Mouse (Mus musculus) gastrocnemius, postnatal 4 days (tissue): ENCODE results near the gene Ddah2. TPM values are rescaled to one million over a fixed set of nuclear protein-coding genes. Genes with fewer than 3 reads are reported as not detected.

ENCODE experiments used
- DNase-seq, 2 experiments: peaks; one replicate each; pipeline ENCODE4 v3.0.0; 2021 to 2022; ENCODE audit warnings: low spot score in 2 of 2, mixed read lengths in 2 of 2
- long read RNA-seq, 2 experiments: library from polyadenylated mRNA; stranded (forward); transcript quantifications; one replicate each; pipeline ENCODE4 v2.0.0; 2021
- total RNA-seq, 2 experiments: library from RNA; stranded (reverse); gene quantifications; 2 replicates each; pipeline ENCODE4 v1.2.3; 2021

Gene Ddah2
- 100 to 1,000 TPM; 108 to 109 TPM for total RNA-seq
- long read RNA-seq, experiment 1, transcript Ddah2-201 (7 exons, 1,342 nt): major isoform, 88 of 135 reads
- long read RNA-seq, experiment 1, partial matches to known transcripts: 21 of 135 reads
- long read RNA-seq, experiment 1, other reads (novel, unspliced or antisense): 22 of 135 reads
- long read RNA-seq, experiment 2, transcript Ddah2-201 (7 exons, 1,342 nt): major isoform, 85 of 130 reads
- long read RNA-seq, experiment 2, partial matches to known transcripts: 20 of 130 reads
- long read RNA-seq, experiment 2, other reads (novel, unspliced or antisense): 21 of 130 reads

GRCm38 (mm10) chr17:35058911-35059892, at the start of gene Ddah2:
TSS of gene Ddah2 (plus strand) at chr17:35059035.
- peak; percentile 91 to 95 for DNase-seq

GRCm38 (mm10) chr17:35009586-35009985, 49.2 kb upstream of the Ddah2 start:
- no peak for DNase-seq

GRCm38 (mm10) chr17:35011440-35011839, 47.4 kb upstream of the Ddah2 start:
- no peak for DNase-seq

GRCm38 (mm10) chr17:35012430-35012829, 46.4 kb upstream of the Ddah2 start:
- DNase-seq: no peak

GRCm38 (mm10) chr17:35013221-35013620, 45.6 kb upstream of the Ddah2 start:
- DNase-seq: peak in 1 of 2 experiments; percentile 7

GRCm38 (mm10) chr17:35015296-35015695, 43.5 kb upstream of the Ddah2 start:
- DNase-seq: no peak

GRCm38 (mm10) chr17:35016376-35016775, 42.5 kb upstream of the Ddah2 start, which contains the start of gene Vwa7:
TSS of gene Vwa7 (plus strand) at chr17:35016579.
- DNase-seq: no peak

GRCm38 (mm10) chr17:35016791-35017705, 41.8 kb upstream of the Ddah2 start:
- no peak for DNase-seq

- DNase-seq: no peak
Observed at GRCm38 (mm10) chr17:35017706-35018030, 41.2 kb upstream of the Ddah2 start.

GRCm38 (mm10) chr17:35018171-35018570, 40.7 kb upstream of the Ddah2 start:
- DNase-seq: no peak

GRCm38 (mm10) chr17:35019894-35020293, 38.9 kb upstream of the Ddah2 start:
- no peak for DNase-seq

- DNase-seq: no peak
Observed at GRCm38 (mm10) chr17:35020551-35020950, 38.3 kb upstream of the Ddah2 start.

- peak; percentile 90 to 93 for DNase-seq
Observed at GRCm38 (mm10) chr17:35021163-35021808, 37.5 kb upstream of the Ddah2 start.

GRCm38 (mm10) chr17:35021842-35022477, 36.9 kb upstream of the Ddah2 start:
- no peak for DNase-seq

GRCm38 (mm10) chr17:35022541-35023060, 36.2 kb upstream of the Ddah2 start:
- peak in 1 of 2 experiments; percentile 9 for DNase-seq

GRCm38 (mm10) chr17:35023221-35023620, 35.6 kb upstream of the Ddah2 start:
- no peak for DNase-seq

- no peak for DNase-seq
Observed at GRCm38 (mm10) chr17:35023756-35024155, 35.1 kb upstream of the Ddah2 start.

- DNase-seq: no peak
Observed at GRCm38 (mm10) chr17:35024261-35024660, 34.6 kb upstream of the Ddah2 start.

GRCm38 (mm10) chr17:35024691-35025488, 33.9 kb upstream of the Ddah2 start:
- DNase-seq: no peak
